Mouse (Mus musculus): ENCODE measurements around the gene Slc22a20. TPM values are rescaled to one million over a fixed set of nuclear protein-coding genes. Genes with fewer than 3 reads are reported as not detected.
A peak's percentile ranks its signal among the peaks of the same experiment; 100 is the strongest.

Slc22a20 gene
- polyA plus RNA-seq, 1 experiment from 2014 or later: 0.09 TPM

DNA sequence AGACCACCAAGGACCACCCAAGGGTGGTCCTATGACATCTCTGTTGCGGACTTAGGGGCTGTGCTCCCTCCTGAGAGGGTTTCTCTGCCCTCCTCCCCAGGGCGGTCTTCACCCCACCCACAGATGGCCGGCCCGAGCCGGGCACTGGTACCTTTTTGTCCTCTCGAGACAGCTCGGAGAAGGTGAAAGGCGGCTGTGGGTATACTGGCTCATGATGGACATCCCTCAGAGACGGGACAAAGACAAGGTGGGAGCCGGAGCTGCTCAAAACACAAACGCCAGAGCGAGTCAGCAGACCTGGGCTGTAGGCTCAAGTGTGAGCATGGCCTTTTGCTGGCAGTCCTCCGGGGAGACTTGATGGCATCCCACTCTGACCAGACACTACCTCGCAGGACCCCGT lies 42.5 kb downstream of the Slc22a20 start:
- H3K9me3 ChIP-seq (ENCODE audit: low read length): no peaks in the 10 kb centered on the region
- TF ChIP-seq CTCF (IDR thresholded peaks at IDR 0.05; ENCODE audit: low read depth) (no peak), EP300 (IDR thresholded peaks at IDR 0.05; ENCODE audit: low read depth) (no peak)
- no peak overlapping the region for H3K4me3 ChIP-seq (ENCODE audit: low read depth, low read length)
- H3K4me1 ChIP-seq (ENCODE audit: insufficient read depth): peaks cover 17% of the 10 kb centered on the region
- H3K27ac ChIP-seq (ENCODE audit: low read depth): no peak overlapping the region
- H3K36me3 ChIP-seq (replicated peaks; ENCODE audit: insufficient read depth, low read length): peaks cover 50% of the 10 kb centered on the region
- no peaks in the 10 kb centered on the region for H3K27me3 ChIP-seq (ENCODE audit: insufficient read depth, low read length)
- H3K4me2 ChIP-seq (ENCODE audit: low read depth, low read length): no peak overlapping the region
- H3K9ac ChIP-seq (replicated peaks): no peak overlapping the region
- 93% methylated on average over 15 of the region's 15 CpGs for WGBS (ENCODE audit: insufficient replicate concordance)
- ATAC-seq: no peak
- DNase-seq: no peak

DNA sequence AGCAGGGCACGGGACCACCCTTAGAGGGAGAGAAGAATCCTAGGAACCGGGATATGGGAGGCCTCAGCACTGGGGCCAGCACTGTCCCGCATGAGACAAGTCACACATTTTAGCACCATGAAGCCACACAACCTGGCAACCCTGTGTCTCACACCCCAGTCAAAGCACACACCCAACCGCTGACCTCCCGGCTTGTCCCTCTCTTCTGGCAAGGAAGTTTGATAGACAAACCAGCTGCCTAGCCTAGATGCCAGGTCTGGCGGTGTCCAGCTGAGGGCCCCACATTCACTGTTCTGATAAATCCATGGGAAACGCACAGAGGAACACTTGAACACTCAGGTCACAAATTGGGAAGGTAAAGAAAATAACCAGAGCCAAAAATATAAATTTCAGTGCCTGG lies 43.4 kb downstream of the Slc22a20 start:
- H3K27me3 ChIP-seq (ENCODE audit: insufficient read depth, low read length): no peaks in the 10 kb centered on the region
- H3K9me3 ChIP-seq (ENCODE audit: low read length): no peaks in the 10 kb centered on the region
- no peak overlapping the region for H3K4me3 ChIP-seq (ENCODE audit: low read depth, low read length)
- ATAC-seq (no peak), DNase-seq (no peak)
- no peak overlapping the region for H3K4me2 ChIP-seq (ENCODE audit: low read depth, low read length)
- H3K36me3 ChIP-seq (replicated peaks; ENCODE audit: insufficient read depth, low read length): peaks cover 44% of the 10 kb centered on the region
- no peak overlapping the region for H3K27ac ChIP-seq (ENCODE audit: low read depth)
- TF ChIP-seq EP300 (IDR thresholded peaks at IDR 0.05; ENCODE audit: low read depth): no peak
- no peak for TF ChIP-seq CTCF (IDR thresholded peaks at IDR 0.05; ENCODE audit: low read depth)
- peaks cover 25% of the 10 kb centered on the region for H3K4me1 ChIP-seq (ENCODE audit: insufficient read depth)
- no peak overlapping the region for H3K9ac ChIP-seq (replicated peaks)
- 91% methylated on average over 7 of the region's 7 CpGs for WGBS (ENCODE audit: insufficient replicate concordance)

DNA sequence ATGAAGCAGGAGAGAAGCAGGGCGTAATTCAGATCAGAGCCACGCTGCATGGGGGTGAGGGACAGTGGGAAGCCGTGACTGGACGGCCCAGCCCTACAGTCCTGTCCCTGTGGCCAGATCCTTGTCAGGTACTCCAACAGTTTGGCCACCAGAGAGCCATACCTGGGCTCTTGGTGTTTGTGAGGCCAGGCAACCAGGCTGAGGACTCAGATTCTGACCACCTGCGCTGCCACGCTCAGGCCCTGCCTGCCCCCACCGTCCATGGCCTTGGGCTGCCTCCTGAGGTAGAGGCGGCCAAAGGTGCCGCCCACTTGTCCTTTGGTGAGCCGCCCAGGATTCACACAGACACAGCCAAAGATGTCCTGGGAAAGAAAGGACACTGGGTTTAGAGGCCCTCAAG lies 45.3 kb downstream of the Slc22a20 start:
- Histone ChIP-seq H3K9me3 (ENCODE audit: low read length) (no peaks in the 10 kb centered on the region), H3K4me2 (ENCODE audit: low read depth, low read length) (no peak overlapping the region), H3K4me3 (ENCODE audit: low read depth, low read length) (no peak overlapping the region), H3K9ac (replicated peaks) (no peak overlapping the region), H3K27ac (ENCODE audit: low read depth) (no peak overlapping the region), H3K4me1 (ENCODE audit: insufficient read depth) (peaks cover 29% of the 10 kb centered on the region), H3K36me3 (replicated peaks; ENCODE audit: insufficient read depth, low read length) (peaks cover 37% of the 10 kb centered on the region), H3K27me3 (ENCODE audit: insufficient read depth, low read length) (no peaks in the 10 kb centered on the region)
- TF ChIP-seq CTCF (IDR thresholded peaks at IDR 0.05; ENCODE audit: low read depth) (no peak), EP300 (IDR thresholded peaks at IDR 0.05; ENCODE audit: low read depth) (no peak)
- ATAC-seq (no peak), DNase-seq (no peak)
- 88% methylated on average over 10 of the region's 10 CpGs for WGBS (ENCODE audit: insufficient replicate concordance)

DNA sequence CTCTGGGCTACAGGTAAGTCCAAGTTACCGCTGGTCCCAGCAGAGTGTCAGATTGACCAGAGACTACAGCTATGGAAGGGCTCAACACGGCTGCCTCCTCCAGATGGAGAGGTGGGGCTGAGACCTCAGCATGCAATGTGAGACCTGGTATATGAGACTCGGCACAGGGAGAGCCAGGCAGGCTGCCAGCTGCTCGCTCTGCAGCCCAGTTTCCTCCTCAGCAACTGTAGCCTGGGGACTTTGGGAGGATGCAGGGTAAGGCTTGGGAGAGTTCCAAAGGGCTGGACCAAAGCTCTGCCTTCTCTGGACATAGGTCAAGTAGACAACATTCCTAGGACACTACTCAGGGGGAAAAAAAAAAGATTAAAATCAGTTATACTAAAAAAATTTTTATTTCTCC lies 45.8 kb downstream of the Slc22a20 start:
- DNase-seq: no peak
- TF ChIP-seq CTCF (IDR thresholded peaks at IDR 0.05; ENCODE audit: low read depth): no peak
- TF ChIP-seq EP300 (IDR thresholded peaks at IDR 0.05; ENCODE audit: low read depth): no peak
- 66% methylated on average over 4 of the region's 4 CpGs for WGBS (ENCODE audit: insufficient replicate concordance)
- Histone ChIP-seq H3K4me3 (ENCODE audit: low read depth, low read length) (no peak overlapping the region), H3K27ac (ENCODE audit: low read depth) (no peak overlapping the region), H3K27me3 (ENCODE audit: insufficient read depth, low read length) (no peaks in the 10 kb centered on the region), H3K4me2 (ENCODE audit: low read depth, low read length) (no peak overlapping the region), H3K9ac (replicated peaks) (no peak overlapping the region), H3K9me3 (ENCODE audit: low read length) (no peaks in the 10 kb centered on the region), H3K36me3 (replicated peaks; ENCODE audit: insufficient read depth, low read length) (peaks cover 33% of the 10 kb centered on the region), H3K4me1 (ENCODE audit: insufficient read depth) (peaks cover 27% of the 10 kb centered on the region)
- ATAC-seq: no peak

DNA sequence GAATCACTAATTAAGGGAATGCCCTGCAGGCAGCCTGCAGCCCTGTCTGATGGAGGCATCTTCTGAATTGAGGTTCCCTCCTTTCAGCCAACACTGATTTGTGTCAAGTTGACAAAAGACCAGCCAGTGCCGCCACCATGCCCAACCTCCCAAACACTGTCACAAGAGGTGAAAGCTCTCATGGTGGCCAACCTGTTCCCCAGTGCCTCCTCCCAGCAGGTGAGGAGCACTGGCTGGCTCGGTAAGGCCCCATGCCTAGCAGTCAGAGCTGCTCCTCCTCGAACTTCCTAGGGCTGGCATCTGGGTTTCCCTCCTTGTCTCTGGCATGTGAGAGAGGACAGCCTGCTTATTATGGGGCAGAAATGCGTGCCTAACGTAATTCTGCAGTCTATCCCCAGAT lies 46.2 kb downstream of the Slc22a20 start:
- Histone ChIP-seq H3K4me1 (ENCODE audit: insufficient read depth) (peaks cover 26% of the 10 kb centered on the region), H3K27me3 (ENCODE audit: insufficient read depth, low read length) (no peaks in the 10 kb centered on the region), H3K9ac (replicated peaks) (no peak overlapping the region), H3K4me2 (ENCODE audit: low read depth, low read length) (no peak overlapping the region), H3K27ac (ENCODE audit: low read depth) (no peak overlapping the region), H3K36me3 (replicated peaks; ENCODE audit: insufficient read depth, low read length) (peaks cover 32% of the 10 kb centered on the region), H3K4me3 (ENCODE audit: low read depth, low read length) (no peak overlapping the region), H3K9me3 (ENCODE audit: low read length) (no peaks in the 10 kb centered on the region)
- TF ChIP-seq CTCF (IDR thresholded peaks at IDR 0.05; ENCODE audit: low read depth): no peak
- TF ChIP-seq EP300 (IDR thresholded peaks at IDR 0.05; ENCODE audit: low read depth): no peak
- 91% methylated on average over 5 of the region's 5 CpGs for WGBS (ENCODE audit: insufficient replicate concordance)
- ATAC-seq (no peak), DNase-seq (no peak)

DNA sequence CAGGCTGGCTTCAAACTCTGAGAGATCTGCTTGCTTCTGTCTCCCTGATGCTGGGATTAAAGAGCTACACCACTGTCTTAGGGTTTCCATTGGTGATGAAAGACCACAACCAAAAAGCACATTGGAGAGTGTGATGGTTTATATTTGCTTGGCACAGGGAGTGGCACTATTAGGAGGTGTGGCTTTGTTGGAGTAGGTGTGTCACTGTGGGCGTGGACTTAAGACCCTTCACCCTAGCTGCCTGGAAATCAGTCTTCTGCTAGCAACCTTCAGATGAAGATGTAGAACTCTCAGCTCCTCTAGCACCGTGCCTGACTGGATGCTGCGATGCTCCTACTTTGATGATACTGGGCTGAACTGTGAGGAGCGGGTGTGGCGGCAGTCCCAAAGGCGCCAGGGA lies 47.4 kb downstream of the Slc22a20 start:
- H3K9ac ChIP-seq (replicated peaks): no peak overlapping the region
- peaks cover 21% of the 10 kb centered on the region for H3K4me1 ChIP-seq (ENCODE audit: insufficient read depth)
- ATAC-seq: peak; percentile 33; the same call in 1 of the 2 replicates
- TF ChIP-seq CTCF (IDR thresholded peaks at IDR 0.05; ENCODE audit: low read depth): no peak
- TF ChIP-seq EP300 (IDR thresholded peaks at IDR 0.05; ENCODE audit: low read depth): no peak
- DNase-seq: no peak
- no peaks in the 10 kb centered on the region for H3K9me3 ChIP-seq (ENCODE audit: low read length)
- peak overlapping the region; percentile 42; the same call in 1 of the 2 replicates for H3K4me2 ChIP-seq (ENCODE audit: low read depth, low read length)
- H3K27me3 ChIP-seq (ENCODE audit: insufficient read depth, low read length): no peaks in the 10 kb centered on the region
- 76% methylated on average over 6 of the region's 6 CpGs for WGBS (ENCODE audit: insufficient replicate concordance)
- no peak overlapping the region for H3K4me3 ChIP-seq (ENCODE audit: low read depth, low read length)
- H3K27ac ChIP-seq (ENCODE audit: low read depth): no peak overlapping the region; the same call in 1 of the 2 replicates
- peaks cover 29% of the 10 kb centered on the region for H3K36me3 ChIP-seq (replicated peaks; ENCODE audit: insufficient read depth, low read length)

Data from liver, postnatal 0 days (tissue).